Mouse (Mus musculus): ENCODE data around the gene Polm. TPM values are rescaled to one million over a fixed set of nuclear protein-coding genes. Genes with fewer than 3 reads are reported as not detected.

Polm gene
- total RNA-seq, 2 experiments from 2014 or later = 2.7 to 3.1 TPM

GRCm38 (mm10) chr11:5785732-5786131 is 52.1 kb downstream of the Polm start:
- DNase-seq = no peak
- intact Hi-C loops (cut with DNase I) = loop anchor here (2.0 to 5.0 kb wide), 3 partner anchors 21 to 78 kb away; partner anchors contain the start of gene Polm

- intact Hi-C loops (cut with DNase I) = no loop called here
Measured at GRCm38 (mm10) chr11:5782199-5782944, 55.4 kb downstream of the Polm start.

GRCm38 (mm10) chr11:5780035-5780499 is 57.7 kb downstream of the Polm start:
- intact Hi-C loops (cut with DNase I) = no loop called here
- no peak for DNase-seq

More at GRCm38 (mm10) chr11:5782199-5782944, 55.4 kb downstream of the Polm start:
- no peak for DNase-seq

GRCm38 (mm10) chr11:5778481-5778880 is 59.3 kb downstream of the Polm start:
- intact Hi-C loops (cut with DNase I) = no loop called here

More at GRCm38 (mm10) chr11:5778481-5778880, 59.3 kb downstream of the Polm start:
- DNase-seq = no peak

Other genes with a start within 250 kb of the Polm start
- gene Mrps24, start 122.3 kb downstream of the Polm start, total RNA-seq (2021) = 100 to 1,000 TPM; 157 to 168 TPM
- 10 to 100 TPM; 57.1 to 59.1 TPM for gene Urgcp, start 75.6 kb downstream of the Polm start, total RNA-seq (2021)
- 10 to 100 TPM; 27.5 to 30.3 TPM for gene Dbnl, start 49.5 kb downstream of the Polm start, total RNA-seq (2021)
- gene Pgam2, start 34.3 kb downstream of the Polm start, total RNA-seq (2021) = 100 to 1,000 TPM; 793 to 969 TPM
- gene Aebp1, start 23.9 kb upstream of the Polm start, total RNA-seq (2021) = 10 to 100 TPM; 17.3 to 27.3 TPM
- 10 to 100 TPM; 36.1 to 38.7 TPM for gene Pold2, start 40.3 kb upstream of the Polm start, total RNA-seq (2021)
- gene Myl7, start 60.8 kb upstream of the Polm start, total RNA-seq (2021) = 100 to 1,000 TPM; 502 to 735 TPM
- gene Gck, start 112.1 kb upstream of the Polm start, total RNA-seq (2021) = 10 to 100 TPM in 1 of 2 experiments, 1 to 10 TPM in 1; 3.4 to 18.5 TPM
- 10 to 100 TPM; 60.5 to 66.3 TPM for gene Ykt6, start 117.7 kb upstream of the Polm start, total RNA-seq (2021)
- 1 to 10 TPM; 6.0 to 8.1 TPM for gene Camk2b, start 228.3 kb upstream of the Polm start, total RNA-seq (2021)